Mouse (Mus musculus): ENCODE measurements around the gene Cyp3a57. TPM values are rescaled to one million over a fixed set of nuclear protein-coding genes. Genes with fewer than 3 reads are reported as not detected.

Cyp3a57 gene
- not detected for polyA plus RNA-seq (2017; shearing (Covaris generic))

DNA sequence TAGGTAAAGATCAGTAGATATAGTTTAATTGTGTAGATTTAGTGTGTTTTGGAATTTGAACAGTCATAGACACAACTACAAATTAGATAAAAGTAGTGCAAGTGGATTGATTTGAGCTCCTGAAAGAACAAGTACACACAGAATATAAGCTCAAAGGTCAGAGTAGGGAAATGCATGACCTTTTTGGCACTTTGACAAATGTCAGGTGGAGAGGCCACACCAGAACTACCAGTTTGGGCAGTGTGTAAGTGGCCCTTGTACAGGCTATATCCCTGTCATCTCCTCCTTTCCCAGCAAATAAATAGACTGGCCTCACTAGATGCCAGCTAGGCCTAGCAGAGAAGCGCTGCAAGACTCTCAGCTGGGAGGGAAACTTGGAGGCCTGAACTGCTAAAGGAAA lies at the start of gene Cyp3a57:
Gene Cyp3a57 (plus strand): TSS at position 339 of the 400 bp plus-strand sequence.

Other genes starting within 250 kb of the Cyp3a57 start
- gene Arpc1b, start 231.1 kb upstream of the Cyp3a57 start, polyA plus RNA-seq (2017; shearing (Covaris generic)), result 1,000 to 10,000 TPM; 1,057 to 1,320 TPM
- gene Pdap1, start 205.0 kb upstream of the Cyp3a57 start, polyA plus RNA-seq (2017; shearing (Covaris generic)), result 10 to 100 TPM; 51.2 to 52.0 TPM
- 100 to 1,000 TPM; 193 to 252 TPM for gene Bud31, start 204.9 kb upstream of the Cyp3a57 start, polyA plus RNA-seq (2017; shearing (Covaris generic))
- gene Ptcd1, start 178.2 kb upstream of the Cyp3a57 start, polyA plus RNA-seq (2017; shearing (Covaris generic)), result 10 to 100 TPM; 14.9 to 21.3 TPM
- gene Cpsf4, start 178.1 kb upstream of the Cyp3a57 start, polyA plus RNA-seq (2017; shearing (Covaris generic)), result 10 to 100 TPM; 31.4 to 34.2 TPM
- gene Atp5j2, start 153.2 kb upstream of the Cyp3a57 start, polyA plus RNA-seq (2017; shearing (Covaris generic)), result 100 to 1,000 TPM; 455 to 490 TPM
- 10 to 100 TPM; 23.5 to 28.9 TPM for gene Zkscan14, start 143.4 kb upstream of the Cyp3a57 start, polyA plus RNA-seq (2017; shearing (Covaris generic))
- 1 to 10 TPM; 4.2 to 7.6 TPM for gene Zkscan5, start 140.7 kb upstream of the Cyp3a57 start, polyA plus RNA-seq (2017; shearing (Covaris generic))
- gene Zfp655, start 113.6 kb upstream of the Cyp3a57 start, polyA plus RNA-seq (2017; shearing (Covaris generic)), result 10 to 100 TPM; 47.0 to 48.1 TPM
- gene Zscan25, start 64.8 kb upstream of the Cyp3a57 start, polyA plus RNA-seq (2017; shearing (Covaris generic)), result 1 to 10 TPM in 1 of 2 experiments, under 1 TPM in 1; 0.54 to 2.7 TPM
- gene Cyp3a16, start 124.4 kb downstream of the Cyp3a57 start, polyA plus RNA-seq (2017; shearing (Covaris generic)), result not detected
- not detected for gene Cyp3a41b, start 239.5 kb downstream of the Cyp3a57 start, polyA plus RNA-seq (2017; shearing (Covaris generic))